Mouse (Mus musculus): Measurements from ENCODE around the gene Tm4sf5.

The Tm4sf5 gene

GRCm38 (mm10) chr11:70540928-70541327, 35.9 kb downstream of the Tm4sf5 start:
- DNase-seq (ENCODE audit: extremely low read depth, insufficient read length, low spot score): no peak

DNA sequence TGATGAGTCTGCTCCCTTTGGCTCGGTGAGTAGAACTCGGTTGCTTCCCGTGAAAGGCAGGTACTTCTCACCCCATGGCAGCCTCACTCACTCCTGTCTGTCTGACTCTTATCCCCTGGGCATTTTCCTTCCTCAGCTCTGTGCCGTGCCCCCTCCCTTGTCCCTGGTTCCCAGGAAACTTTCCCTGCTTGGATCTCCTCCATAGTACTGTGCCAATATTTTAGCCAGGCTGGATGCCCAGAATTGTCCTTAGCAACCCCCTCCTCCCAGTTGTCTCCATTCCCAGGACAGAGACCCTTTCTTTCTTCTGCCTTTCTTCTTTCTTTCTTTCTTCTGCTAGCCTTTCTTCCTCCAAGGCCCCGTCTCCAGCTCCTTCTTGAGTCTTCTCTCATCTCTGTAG, 36.4 kb downstream of the Tm4sf5 start:
- DNase-seq (ENCODE audit: extremely low read depth, insufficient read length, low spot score): no peak

GRCm38 (mm10) chr11:70544496-70544895, 39.5 kb downstream of the Tm4sf5 start:
- DNase-seq (ENCODE audit: extremely low read depth, insufficient read length, low spot score): no peak

DNA sequence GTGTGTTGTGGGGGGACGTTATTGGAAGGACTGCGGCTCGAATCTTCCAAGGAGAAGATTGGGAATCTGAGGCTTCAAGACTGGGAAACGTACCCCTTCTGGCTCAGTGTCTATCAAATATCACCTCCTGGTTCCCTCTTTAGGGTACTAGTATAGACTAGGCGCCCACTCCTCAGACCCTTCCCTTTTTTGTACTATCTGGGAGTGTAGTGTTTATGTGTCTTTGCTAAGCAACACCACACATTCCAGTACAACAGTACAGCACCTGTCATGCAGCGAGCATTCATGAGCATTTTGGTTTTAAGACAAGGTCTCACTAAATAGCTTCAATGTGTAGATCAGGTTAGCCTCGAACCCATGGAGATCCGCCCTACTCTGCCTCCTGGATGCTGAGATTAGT, 46.5 kb downstream of the Tm4sf5 start:
- DNase-seq (ENCODE audit: extremely low read depth, insufficient read length, low spot score): no peak

- DNase-seq (ENCODE audit: extremely low read depth, insufficient read length, low spot score): no peak
Measured at GRCm38 (mm10) chr11:70553940-70554339, 48.9 kb downstream of the Tm4sf5 start.

GRCm38 (mm10) chr11:70557545-70557944, 52.5 kb downstream of the Tm4sf5 start:
- DNase-seq (ENCODE audit: extremely low read depth, insufficient read length, low spot score): no peak

Measured in 3134 (cell line).